Mouse (Mus musculus) cerebellum, adult 2 months (tissue): Measurements from ENCODE around the gene Fndc10. TPM values are rescaled to one million over a fixed set of nuclear protein-coding genes. Genes with fewer than 3 reads are reported as not detected.

Source experiments
- DNase-seq, 2 experiments: peaks; one replicate each; pipeline ENCODE4 v3.0.0; 2021
- H3K27ac ChIP-seq: fragments of 200-500 bp; 2 replicates; pipeline ENCODE4 v1.5.1; 2012; ENCODE audit warnings: low read length, control low read depth, inconsistent platforms; ENCODE audit not compliant: insufficient read depth
- H3K27me3 ChIP-seq: fragments of 200-500 bp; 2 replicates; pipeline ENCODE4 v1.6.1; 2012; ENCODE audit warnings: inconsistent platforms, mild to moderate bottlenecking, low read length, moderate library complexity; ENCODE audit not compliant: control insufficient read depth, insufficient read depth
- H3K4me1 ChIP-seq: fragments of 200-500 bp; 2 replicates; pipeline ENCODE4 v1.6.1; 2011; ENCODE audit warnings: low read length; ENCODE audit not compliant: control insufficient read depth, insufficient read depth
- H3K4me3 ChIP-seq: fragments of 200-500 bp; replicated peaks from 2 replicates; pipeline ENCODE3; 2011; ENCODE audit warnings: mild to moderate bottlenecking, low read depth, low read length, control low read depth; ENCODE audit not compliant: insufficient read depth
- CTCF ChIP-seq: fragments of 200-500 bp; IDR thresholded peaks from 2 replicates; pipeline ENCODE4 v1.5.1; 2011; ENCODE audit warnings: low read depth, mild to moderate bottlenecking, control low read depth, low read length, moderate library complexity, borderline replicate concordance; ENCODE audit not compliant: insufficient read depth
- POLR2A ChIP-seq: fragments of 200-500 bp; IDR thresholded peaks from 2 replicates; pipeline ENCODE4 v1.6.1; 2011; ENCODE audit warnings: low read length, control low read depth, borderline replicate concordance; ENCODE audit not compliant: insufficient read depth
- WGBS: fragments of 180-500 bp; shearing (Covaris S2); methylation state at CpG from one replicate; pipeline ENCODE4 v1.1.7; 2018; 5-methylcytosine and 5-hydroxymethylcytosine counted together
- polyA plus RNA-seq: library from polyadenylated mRNA; depleted of rRNA; stranded (reverse); fragments of >200 nt; gene quantifications from 2 replicates; pipeline ENCODE4 v1.2.3, GENCODE M21; 2012

The Fndc10 gene
- polyA plus RNA-seq, 1 experiment = 112 TPM

DNA sequence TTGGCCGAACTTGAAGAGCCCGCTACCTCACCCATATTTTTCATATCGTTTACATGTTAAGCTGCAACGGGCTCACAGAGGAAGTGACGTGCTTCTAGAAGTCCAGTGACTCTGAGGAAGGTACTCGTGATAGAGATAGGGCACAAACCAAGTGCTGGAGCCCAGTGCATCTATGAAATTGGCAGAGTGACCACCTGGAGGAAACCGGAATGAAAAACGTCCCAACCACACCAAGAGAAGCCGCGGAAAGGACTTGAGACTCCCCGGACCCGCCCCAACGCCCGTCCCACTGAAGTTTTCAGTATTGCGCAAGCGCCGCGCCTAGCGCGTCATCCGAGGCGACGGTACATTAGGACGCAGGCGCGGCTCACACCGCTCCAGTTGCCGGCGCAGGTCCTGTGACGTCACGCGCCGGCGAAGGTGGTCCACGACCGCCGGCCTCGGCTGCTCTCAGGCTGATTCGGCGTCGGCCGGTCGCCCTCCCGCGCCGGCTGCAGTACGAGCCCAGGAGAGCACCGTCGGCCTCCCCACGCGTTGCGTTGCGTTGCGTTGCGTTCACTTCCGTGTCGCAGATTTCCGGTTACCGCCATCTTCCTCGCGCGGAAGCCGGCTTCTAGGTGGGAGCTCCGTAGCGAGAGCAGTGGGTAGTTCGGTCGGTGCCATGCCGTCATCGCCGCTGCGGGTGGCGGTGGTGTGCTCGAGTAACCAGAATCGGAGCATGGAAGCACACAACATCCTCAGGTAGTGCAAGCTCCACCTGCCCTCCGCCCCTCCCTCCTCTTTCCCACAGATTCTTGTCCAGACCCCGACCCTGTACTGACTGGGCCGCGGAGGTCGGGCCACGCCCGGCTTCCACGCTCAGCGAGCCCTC is 10.8 kb downstream of the Fndc10 start, which contains the start of gene Ssu72:
Ssu72 (plus strand) TSS at position 80 of the 871 bp plus-strand sequence.
- Histone ChIP-seq H3K27ac (peak within 1 kb of the TSS; percentile 79), H3K4me1 (no peaks in the 10 kb centered on the region; the same call in 1 of the 2 replicates), H3K4me3 (peak within 1 kb of the TSS; percentile 88), H3K27me3 (no peaks in the 10 kb centered on the region)
- under 1% methylated on average over 83 of the region's 83 CpGs for WGBS
- DNase-seq = peak; percentile 94 to 97
- TF ChIP-seq CTCF (no peak), POLR2A (peak; percentile 85)

DNA sequence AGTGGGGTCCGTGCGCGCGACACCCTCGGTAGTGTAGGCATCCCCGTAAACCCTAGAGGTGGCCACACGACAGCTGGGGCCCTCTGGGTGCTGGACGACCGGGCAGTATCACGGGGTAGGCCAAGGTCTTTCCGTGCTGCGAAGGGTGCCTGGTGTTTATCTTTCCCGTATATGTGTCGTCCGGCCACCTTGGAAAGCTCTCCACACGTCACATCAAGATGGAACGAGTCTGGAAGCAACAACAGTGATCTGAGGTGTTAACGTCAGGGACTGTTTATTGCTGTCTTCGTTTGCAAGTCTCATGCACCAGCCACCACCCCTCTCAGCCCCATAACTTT is 11.4 kb downstream of the Fndc10 start:
- TF ChIP-seq CTCF (no peak), POLR2A (no peak)
- Histone ChIP-seq H3K4me3 (peak overlapping the region; percentile 88), H3K4me1 (no peaks in the 10 kb centered on the region; the same call in 1 of the 2 replicates), H3K27me3 (no peaks in the 10 kb centered on the region), H3K27ac (peak overlapping the region; percentile 79)
- WGBS = under 1% methylated on average over 19 of the region's 19 CpGs
- DNase-seq = no peak

DNA sequence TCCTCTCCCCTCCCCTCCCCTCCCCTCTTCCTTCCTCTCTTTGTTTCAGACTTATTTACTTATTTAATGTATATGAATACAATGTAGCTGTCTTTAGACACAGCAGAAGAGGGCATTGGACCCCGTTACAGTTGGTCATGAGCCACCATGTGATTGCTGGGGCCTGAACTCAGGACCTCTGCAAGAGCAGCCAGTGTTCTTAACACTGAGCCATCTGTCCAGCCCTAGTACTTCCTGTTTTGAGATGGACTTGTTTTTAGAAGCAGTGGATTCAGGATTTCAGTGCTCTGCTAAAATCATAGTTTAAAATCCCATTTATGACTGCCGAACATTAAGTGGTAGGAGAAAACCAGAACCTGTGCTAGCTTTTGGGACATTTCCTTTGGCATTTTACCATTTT is 14.4 kb downstream of the Fndc10 start:
- H3K4me1 ChIP-seq = peaks cover 4% of the 10 kb centered on the region; the same call in 1 of the 2 replicates
- no peaks in the 10 kb centered on the region for H3K27me3 ChIP-seq
- no peak overlapping the region for H3K4me3 ChIP-seq
- no peak for TF ChIP-seq POLR2A
- TF ChIP-seq CTCF = no peak
- DNase-seq = no peak
- H3K27ac ChIP-seq = no peak overlapping the region
- WGBS = 45% methylated on average over 2 of the region's 2 CpGs

DNA sequence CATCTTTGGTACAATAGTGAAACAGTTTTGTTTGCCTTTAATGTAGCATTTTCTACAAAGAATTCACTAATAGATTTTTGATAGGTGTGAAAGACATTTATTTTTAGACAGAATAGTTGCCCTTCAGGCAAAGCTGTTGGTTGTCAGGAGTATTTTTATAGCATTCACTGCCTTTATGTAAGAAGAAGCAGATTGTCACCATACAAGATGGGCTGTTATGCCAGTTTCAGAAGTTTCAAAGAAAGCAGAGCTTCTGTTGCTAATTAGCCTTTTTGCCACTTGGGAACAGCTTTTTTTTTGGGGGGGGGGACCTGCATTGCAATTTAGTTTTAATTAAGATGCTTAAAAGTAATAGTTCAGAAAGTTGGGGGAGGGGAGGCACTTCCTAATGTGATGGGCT is 14.8 kb downstream of the Fndc10 start:
- no peak for DNase-seq

DNA sequence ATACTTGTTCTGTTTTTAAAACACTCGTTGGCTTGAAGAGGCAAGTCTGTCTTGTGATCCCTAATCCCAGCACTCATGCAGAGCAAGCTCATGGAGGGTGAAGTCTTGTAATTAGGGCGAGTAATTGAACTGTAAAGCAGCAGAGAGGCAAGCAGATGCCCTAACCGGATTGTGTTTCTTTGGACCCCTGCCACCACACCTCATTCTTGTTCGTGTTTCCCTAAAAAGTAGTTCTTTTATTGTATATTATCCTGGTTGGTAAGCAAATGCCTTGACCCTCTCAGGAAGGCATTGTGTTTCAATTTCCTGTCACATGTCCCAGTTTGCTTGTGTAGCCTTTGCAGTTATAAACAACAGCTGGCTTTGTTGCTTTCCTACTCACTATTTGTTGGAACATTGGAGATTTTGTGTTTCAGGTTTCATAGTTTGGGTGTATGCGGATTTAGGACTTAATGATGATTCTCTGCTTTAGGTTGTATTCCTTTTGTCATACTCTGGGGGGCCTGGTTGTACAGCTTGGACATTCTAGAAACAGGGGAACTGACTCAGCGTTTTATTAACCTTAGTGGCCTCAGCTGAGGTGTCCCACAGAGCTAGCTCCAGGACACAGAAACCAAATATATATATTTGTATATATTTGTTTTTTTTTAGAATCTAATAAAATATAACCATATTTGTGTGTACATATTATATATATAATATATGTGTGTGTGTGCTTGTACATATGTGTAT is 16.5 kb downstream of the Fndc10 start:
- Histone ChIP-seq H3K27ac (peak overlapping the region; percentile 66), H3K4me3 (no peak overlapping the region), H3K4me1 (peaks cover 4% of the 10 kb centered on the region; the same call in 1 of the 2 replicates), H3K27me3 (no peaks in the 10 kb centered on the region)
- TF ChIP-seq CTCF = no peak
- TF ChIP-seq POLR2A = no peak
- DNase-seq = peak; percentile 55 to 74
- 18% methylated on average over 6 of the region's 6 CpGs for WGBS

More for the DNA sequence above, 14.8 kb downstream of the Fndc10 start:
- Histone ChIP-seq H3K4me3 (no peak overlapping the region), H3K27ac (0 out of 2 replicates have a peak overlapping the region, but pooled peaks have one; percentile 25), H3K4me1 (peaks cover 4% of the 10 kb centered on the region; the same call in 1 of the 2 replicates), H3K27me3 (no peaks in the 10 kb centered on the region)
- no peak for TF ChIP-seq POLR2A
- TF ChIP-seq CTCF = no peak

DNA sequence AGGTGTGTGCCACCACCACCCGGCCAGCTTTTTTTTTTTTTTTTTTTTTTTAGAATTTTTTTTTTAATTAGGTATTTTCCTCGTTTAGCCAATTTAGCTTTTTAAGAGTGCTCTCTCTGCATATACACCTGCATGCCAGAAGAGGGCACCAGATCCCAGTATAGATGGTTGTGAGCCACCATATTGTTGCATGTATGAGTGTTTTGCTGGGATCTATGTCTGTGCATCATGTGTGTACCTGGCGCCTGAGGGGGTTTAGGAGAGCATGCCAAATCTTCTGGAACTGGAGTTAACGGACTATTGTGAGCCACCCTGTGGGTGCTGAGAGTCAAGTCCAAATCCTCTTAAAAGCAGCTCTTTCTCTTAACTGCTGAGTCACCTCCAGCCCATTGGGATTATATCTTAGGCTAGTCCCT is 27.5 kb downstream of the Fndc10 start:
- TF ChIP-seq CTCF = peak; percentile 52
- TF ChIP-seq POLR2A = no peak
- WGBS = 10% methylated on average over 4 of the region's 4 CpGs
- DNase-seq = peak; percentile 63 to 67
- Histone ChIP-seq H3K4me1 (no peaks in the 10 kb centered on the region), H3K4me3 (no peak overlapping the region), H3K27ac (no peak overlapping the region), H3K27me3 (no peaks in the 10 kb centered on the region)

DNA sequence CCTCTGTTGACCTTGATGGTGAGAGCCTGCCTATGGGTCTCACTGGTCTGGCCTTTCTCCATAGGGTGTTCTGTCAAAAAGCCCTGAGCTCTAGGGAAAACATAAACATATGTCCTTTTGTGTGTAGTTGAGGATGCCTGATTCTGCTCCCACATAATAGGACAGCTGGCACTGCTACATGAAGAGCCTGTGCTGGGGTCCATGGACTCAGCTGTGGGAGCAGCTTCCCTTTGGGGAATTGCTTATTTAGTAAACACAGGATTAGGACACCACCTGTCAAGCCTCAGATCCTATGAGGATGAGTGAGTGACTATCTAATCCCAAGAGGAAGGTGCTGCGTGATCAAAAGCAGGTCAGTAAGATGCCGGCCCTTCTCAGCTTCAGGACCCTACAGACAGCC is 33.9 kb downstream of the Fndc10 start:
- DNase-seq = no peak
- Histone ChIP-seq H3K27ac (no peak overlapping the region), H3K4me1 (peaks cover under 1% of the 10 kb centered on the region), H3K4me3 (no peak overlapping the region), H3K27me3 (no peaks in the 10 kb centered on the region)
- WGBS = 77% methylated on average over 2 of the region's 2 CpGs
- TF ChIP-seq CTCF (no peak), POLR2A (no peak)

DNA sequence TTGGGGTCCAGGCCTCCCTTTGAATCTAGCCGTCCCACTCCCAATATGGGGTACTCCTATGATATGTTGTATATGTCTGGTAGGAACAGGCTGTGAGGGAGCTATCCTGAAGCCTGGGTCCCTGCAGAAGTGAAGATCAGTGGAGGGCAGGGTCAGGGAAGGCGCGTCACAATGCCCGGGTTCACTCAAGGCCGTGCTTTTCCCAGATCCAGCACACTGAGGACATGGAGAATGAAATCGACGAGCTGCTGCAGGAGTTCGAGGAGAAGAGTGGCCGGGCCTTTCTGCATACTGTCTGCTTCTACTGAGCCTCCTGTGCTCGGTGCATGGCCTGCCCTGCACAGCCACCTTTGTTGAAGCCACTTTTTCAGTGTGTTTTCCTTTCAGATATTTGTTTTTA is 39.1 kb downstream of the Fndc10 start:
- 66% methylated on average over 10 of the region's 10 CpGs for WGBS
- no peak for TF ChIP-seq POLR2A
- TF ChIP-seq CTCF = no peak
- Histone ChIP-seq H3K4me1 (peaks cover 16% of the 10 kb centered on the region), H3K27me3 (no peaks in the 10 kb centered on the region), H3K4me3 (peak overlapping the region; percentile 13), H3K27ac (0 out of 2 replicates have a peak overlapping the region, but pooled peaks have one; percentile 32)
- DNase-seq = no peak
